In genomic region chr19:37077258-37077657, GRCm38 (mm10) we compare ENCODE assay signal across 7 mouse cellular contexts.
DNase-seq lines count a peak whose midpoint lies in the region.
"Not testable (repeated sequence)": the region's sequence is repeated elsewhere in the genome, so short reads cannot be mapped to it uniquely, and the experiment has no call there.

No protein-coding gene starts in this region.

- not testable (repeated sequence) for H3K4me3 ChIP-seq in brown adipose tissue, adult 24 weeks (ENCODE audit: insufficient read depth, low read depth, low read length)

- H3K4me1 ChIP-seq in brown adipose tissue, adult 24 weeks (ENCODE audit: control insufficient read depth, insufficient read depth, insufficient read length, low read length), result not testable (repeated sequence)

- DNase-seq in cerebellum, adult 8-10 months, result peak; percentile 72
- peak; percentile 65 to 78 for DNase-seq in cerebellum, postnatal 36 days
- DNase-seq in heart, adult 11 months, result peak; percentile 96
- peak; percentile 54 for DNase-seq in kidney, adult 11 months
- peak; percentile 56 to 59 for DNase-seq in kidney, postnatal 36 days
- DNase-seq in lung, postnatal 36 days, result peak; percentile 39

- H3K27ac ChIP-seq in brown adipose tissue, adult 24 weeks (replicated peaks; ENCODE audit: low read depth, low read length), result peak overlapping the region; percentile 27; the same call in 1 of the 2 replicates

Comparison
In these comparisons a context has a peak if more than half of its experiments do, and no peak if none do; other contexts are left out.
1. DNase-seq: peak in every context shown above with its lines; median percentile 96 in heart, adult 11 months; 72 in cerebellum, adult 8-10 months; 72 in cerebellum, postnatal 36 days; 58 in kidney, postnatal 36 days; 54 in kidney, adult 11 months; 39 in lung, postnatal 36 days.